Mouse (Mus musculus) olfactory bulb, adult 2 months (tissue): Measurements from ENCODE around the gene Cbfb. TPM values are rescaled to one million over a fixed set of nuclear protein-coding genes. Genes with fewer than 3 reads are reported as not detected.
A peak's percentile ranks its signal among the peaks of the same experiment; 100 is the strongest.

Source experiments
- H3K27ac ChIP-seq: fragments of 200-500 bp; 2 replicates; pipeline ENCODE4 v1.5.1; 2012; ENCODE audit warnings: low read depth, low read length; ENCODE audit not compliant: insufficient read depth
- H3K4me1 ChIP-seq: fragments of 200-500 bp; 2 replicates; pipeline ENCODE4 v1.6.1; 2012; ENCODE audit warnings: low read length; ENCODE audit not compliant: control insufficient read depth, insufficient read depth
- H3K4me3 ChIP-seq: fragments of 200-500 bp; 2 replicates; pipeline ENCODE4 v1.5.1; 2012; ENCODE audit warnings: mild to moderate bottlenecking, low read depth, low read length, moderate library complexity; ENCODE audit not compliant: insufficient read depth
- CTCF ChIP-seq: fragments of 200-500 bp; IDR thresholded peaks from 2 replicates; pipeline ENCODE4 v1.5.1; 2012; ENCODE audit warnings: low read depth, mild to moderate bottlenecking, low read length, moderate library complexity; ENCODE audit not compliant: insufficient read depth
- POLR2A ChIP-seq: fragments of 200-500 bp; IDR thresholded peaks from 2 replicates; pipeline ENCODE4 v1.6.1; 2012; ENCODE audit warnings: mild to moderate bottlenecking, low read depth, low read length, moderate library complexity; ENCODE audit not compliant: insufficient read depth
- WGBS: fragments of 180-500 bp; shearing (Covaris S2); methylation state at CpG from one replicate; pipeline ENCODE4 v1.1.7; 2018; 5-methylcytosine and 5-hydroxymethylcytosine counted together
- polyA plus RNA-seq: library from polyadenylated mRNA; stranded (reverse); fragments of >200 nt; gene quantifications from 2 replicates; pipeline ENCODE4 v1.2.4, GENCODE M21; 2012; ENCODE audit warnings: low replicate concordance; ENCODE audit not compliant: missing spikeins, insufficient read depth, insufficient read length

Cbfb gene
- polyA plus RNA-seq, 1 experiment, result not detected

GRCm38 (mm10) chr8:105264024-105264982, 93.8 kb downstream of the Cbfb start, which contains the start of the genes Tradd and Fbxl8:
TSS of gene Tradd (minus strand) at chr8:105264609.
TSS of gene Fbxl8 (plus strand) at chr8:105264648.
- Histone ChIP-seq H3K4me3 (peak within 1 kb of the TSS; percentile 54), H3K4me1 (peaks cover 28% of the 10 kb centered on the region), H3K27ac (no peak within 1 kb of the TSS)
- WGBS, result 2% methylated on average over 54 of the region's 54 CpGs
- TF ChIP-seq CTCF (no peak), POLR2A (peak; percentile 29; the same call in 1 of the 2 replicates)

GRCm38 (mm10) chr8:105265128-105265527, 94.7 kb downstream of the Cbfb start:
- H3K27ac ChIP-seq, result no peak overlapping the region
- no peak for TF ChIP-seq POLR2A
- no peak for TF ChIP-seq CTCF
- H3K4me3 ChIP-seq, result no peak overlapping the region
- WGBS, result 21% methylated on average over 10 of the region's 10 CpGs
- peaks cover 29% of the 10 kb centered on the region for H3K4me1 ChIP-seq

GRCm38 (mm10) chr8:105266775-105267174, 96.3 kb downstream of the Cbfb start:
- H3K4me3 ChIP-seq, result no peak overlapping the region
- H3K4me1 ChIP-seq, result peaks cover 37% of the 10 kb centered on the region
- 55% methylated on average over 13 of the region's 13 CpGs for WGBS
- H3K27ac ChIP-seq, result no peak overlapping the region
- TF ChIP-seq POLR2A (no peak), CTCF (no peak)

Other genes with a start within 250 kb of the Cbfb start
- not detected in 2 replicates for gene Ces2e, start 244.4 kb upstream of the Cbfb start, polyA plus RNA-seq
- not detected in 2 replicates for gene Ces2f, start 223.3 kb upstream of the Cbfb start, polyA plus RNA-seq
- not detected in 2 replicates for gene Ces2g, start 209.0 kb upstream of the Cbfb start, polyA plus RNA-seq
- not detected in 2 replicates for gene Ces2h, start 169.8 kb upstream of the Cbfb start, polyA plus RNA-seq
- not detected in 2 replicates for gene Ces3a, start 122.1 kb upstream of the Cbfb start, polyA plus RNA-seq
- not detected in 2 replicates for gene Ces3b, start 86.9 kb upstream of the Cbfb start, polyA plus RNA-seq
- gene Ces4a, start 38.9 kb upstream of the Cbfb start, polyA plus RNA-seq, result not detected in 2 replicates
- not detected in 2 replicates for gene D230025D16Rik, start 54.5 kb downstream of the Cbfb start, polyA plus RNA-seq
- not detected in 2 replicates for gene B3gnt9, start 84.5 kb downstream of the Cbfb start, polyA plus RNA-seq
- gene Tradd, start 93.9 kb downstream of the Cbfb start, polyA plus RNA-seq, result not detected in 2 replicates
- not detected in 2 replicates for gene Fbxl8, start 94.0 kb downstream of the Cbfb start, polyA plus RNA-seq
- gene Hsf4, start 99.1 kb downstream of the Cbfb start, polyA plus RNA-seq, result not detected in 2 replicates
- gene Nol3, start 105.5 kb downstream of the Cbfb start, polyA plus RNA-seq, result not detected in 2 replicates
- gene 4931428F04Rik, start 119.2 kb downstream of the Cbfb start, polyA plus RNA-seq, result not detected in 2 replicates
- gene Exoc3l, start 125.4 kb downstream of the Cbfb start, polyA plus RNA-seq, result not detected in 2 replicates
- not detected in 2 replicates for gene E2f4, start 127.0 kb downstream of the Cbfb start, polyA plus RNA-seq
- gene Elmo3, start 134.9 kb downstream of the Cbfb start, polyA plus RNA-seq, result not detected in 2 replicates
- gene Lrrc29, start 155.6 kb downstream of the Cbfb start, polyA plus RNA-seq, result not detected in 2 replicates
- not detected in 2 replicates for gene Tmem208, start 155.7 kb downstream of the Cbfb start, polyA plus RNA-seq
- gene Fhod1, start 177.3 kb downstream of the Cbfb start, polyA plus RNA-seq, result not detected in 2 replicates
- not detected in 2 replicates for gene Slc9a5, start 178.2 kb downstream of the Cbfb start, polyA plus RNA-seq
- not detected in 2 replicates for gene Plekhg4, start 202.6 kb downstream of the Cbfb start, polyA plus RNA-seq
- gene Kctd19, start 242.8 kb downstream of the Cbfb start, polyA plus RNA-seq, result not detected in 2 replicates
- not detected in 2 replicates for gene Lrrc36, start 242.9 kb downstream of the Cbfb start, polyA plus RNA-seq